Mouse (Mus musculus) liver, embryonic 11.5 days (tissue): ENCODE data around the gene Sall4. TPM values are rescaled to one million over a fixed set of nuclear protein-coding genes. Genes with fewer than 3 reads are reported as not detected.

Source experiments
- polyA plus RNA-seq: library from polyadenylated mRNA; unstranded; fragments of >200 nt; fragmentation: Nextera tagmentation; extraction: Ambion mirVana; gene quantifications from 2 replicates; pipeline ENCODE4 v1.2.1, GENCODE M21; 2014

Sall4 gene
- polyA plus RNA-seq, 1 experiment from 2014 or later: 14.2 TPM

Other genes with a start within 250 kb of the Sall4 start
- 0.77 TPM in 2 replicates for gene Nfatc2, start 166.3 kb downstream of the Sall4 start, polyA plus RNA-seq
- gene Atp9a, start 25.5 kb downstream of the Sall4 start, polyA plus RNA-seq: 4.4 and 5.5 TPM in 2 replicates
- 30.6 and 31.1 TPM in 2 replicates for gene Zfp64, start 187.6 kb upstream of the Sall4 start, polyA plus RNA-seq